Mouse (Mus musculus): ENCODE measurements around the gene Tstd3.

DNA sequence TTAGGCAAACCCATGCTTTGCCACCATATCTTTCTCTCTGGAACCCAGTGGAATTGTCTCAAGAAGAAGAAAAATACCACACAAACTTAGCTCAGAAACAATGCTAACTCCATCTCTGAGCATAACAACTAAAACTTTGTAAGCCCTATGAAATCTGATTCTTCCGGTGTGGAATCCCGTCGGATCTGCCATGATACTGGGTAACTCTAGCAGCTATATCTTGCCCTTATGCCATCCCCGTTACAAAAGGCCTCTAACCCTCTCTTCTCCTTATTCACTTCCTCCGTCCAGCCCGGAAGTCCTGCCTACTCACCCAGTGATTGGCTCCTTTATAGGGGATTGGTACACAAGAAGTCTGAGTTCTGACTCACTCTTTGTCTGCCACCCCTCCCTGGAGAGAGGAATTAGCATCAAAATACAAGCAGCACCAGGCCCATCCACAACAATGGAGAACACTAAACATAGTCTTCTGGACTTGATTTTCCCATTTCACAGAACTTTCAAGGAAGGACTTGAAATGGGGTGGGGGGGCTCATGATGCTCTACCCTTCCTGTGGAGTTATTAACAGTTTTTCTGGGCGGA lies 44.2 kb downstream of the Tstd3 start:
- TF ChIP-seq CTCF (IDR thresholded peaks at IDR 0.05; ENCODE audit: control insufficient read depth, insufficient read depth, low read length) (no peak), POLR2A (IDR thresholded peaks at IDR 0.05; ENCODE audit: borderline replicate concordance, control insufficient read depth, low read depth, low read length) (no peak)
